Comparison of ENCODE assay signal across 8 mouse cellular contexts in genomic region chr3:38886890-38887355, GRCm38 (mm10). TPM values are rescaled to one million over a fixed set of nuclear protein-coding genes. Genes with fewer than 3 reads are reported as not detected.
DNase-seq lines count a peak whose midpoint lies in the region; ATAC-seq lines count a peak whose summit lies in the region.

Gene Fat4 (plus strand): TSS chr3:38886940.

- DNase-seq in embryo, embryonic 10 days (ENCODE audit: low spot score): peak; percentile 13
- DNase-seq in embryo, embryonic 10.5 days (ENCODE audit: low spot score): no peak
- DNase-seq in right cerebral cortex, postnatal 10 days (ENCODE audit: low spot score in 2 of 2): peak; percentile 55 to 58
- DNase-seq in right cerebral cortex, adult 18-20 months: no peak
- DNase-seq in limb, embryonic 11.5 days (ENCODE audit: low spot score): peak; percentile 48
- DNase-seq in right cerebral cortex, postnatal 25 days: peak; percentile 46
- no peak for DNase-seq in Muller cell, postnatal 12 days (ENCODE audit: inconsistent ontology term)

- peaks cover 16% of the 10 kb centered on the region; the same call in 1 of the 2 replicates for H3K36me3 ChIP-seq in heart, embryonic 15.5 days
- peaks cover 14% of the 10 kb centered on the region; the same call in 1 of the 2 replicates for H3K36me3 ChIP-seq in limb, embryonic 11.5 days (ENCODE audit: control insufficient read depth, insufficient read depth, low read length)

- H3K4me1 ChIP-seq in heart, embryonic 15.5 days (replicated peaks): peaks cover 35% of the 10 kb centered on the region
- H3K4me1 ChIP-seq in limb, embryonic 11.5 days (ENCODE audit: control insufficient read depth, insufficient read depth, low read length): peaks cover 9% of the 10 kb centered on the region; the same call in 1 of the 2 replicates

- H3K9me3 ChIP-seq in heart, embryonic 15.5 days (replicated peaks): no peaks in the 10 kb centered on the region
- H3K9me3 ChIP-seq in limb, embryonic 11.5 days (ENCODE audit: control insufficient read depth, low read length): no peaks in the 10 kb centered on the region

- H3K27me3 ChIP-seq in heart, embryonic 15.5 days: no peaks in the 10 kb centered on the region; the same call in 1 of the 2 replicates
- H3K27me3 ChIP-seq in limb, embryonic 11.5 days (ENCODE audit: control insufficient read depth, insufficient read depth, low read length): no peaks in the 10 kb centered on the region

- under 1% methylated on average over 29 of the region's 29 CpGs for WGBS in heart, embryonic 15.5 days
- WGBS in limb, embryonic 11.5 days: under 1% methylated on average over 29 of the region's 29 CpGs

- peak within 1 kb of the TSS; percentile 86 for H3K4me3 ChIP-seq in heart, embryonic 15.5 days
- H3K4me3 ChIP-seq in limb, embryonic 11.5 days (ENCODE audit: low read depth, low read length): peak within 1 kb of the TSS; percentile 86

- no peak for ATAC-seq in heart, embryonic 15.5 days (replicated peaks; ENCODE audit: insufficient number of reproducible peaks, insufficient read depth, low FRiP score, low read depth)
- ATAC-seq in limb, embryonic 11.5 days (ENCODE audit: insufficient number of reproducible peaks, low FRiP score, low TSS enrichment, low read depth): no peak

- H3K27ac ChIP-seq in heart, embryonic 15.5 days: peak within 1 kb of the TSS; percentile 94
- H3K27ac ChIP-seq in limb, embryonic 11.5 days (replicated peaks; ENCODE audit: low read depth, low read length): peak within 1 kb of the TSS; percentile 94

- peak within 1 kb of the TSS; percentile 89 for H3K4me2 ChIP-seq in heart, embryonic 15.5 days
- H3K4me2 ChIP-seq in limb, embryonic 11.5 days (ENCODE audit: low read depth, severe bottlenecking): peak within 1 kb of the TSS; percentile 95

- H3K9ac ChIP-seq in heart, embryonic 15.5 days: peak within 1 kb of the TSS; percentile 75
- H3K9ac ChIP-seq in limb, embryonic 11.5 days (ENCODE audit: low read length): peak within 1 kb of the TSS; percentile 90

RNA-seq across cellular contexts. Expression of gene Fat4, which starts in this region (rescaled TPM):
- polyA plus RNA-seq in heart, embryonic 15.5 days (2015; fragmentation: Nextera tagmentation; extraction: Ambion mirVana): 2.4 and 3.5 TPM in 2 replicates
- 10.7 and 12.5 TPM in 2 replicates for polyA plus RNA-seq in limb, embryonic 11.5 days (2014; fragmentation: Nextera tagmentation; extraction: Ambion mirVana)

Comparison
In these comparisons a context has a peak if more than half of its experiments do, and no peak if none do; other contexts are left out.
1. DNase-seq: peak in embryo, embryonic 10 days (single experiment), right cerebral cortex, postnatal 10 days (2 of 2), limb, embryonic 11.5 days (single experiment) and right cerebral cortex, postnatal 25 days (single experiment); none in embryo, embryonic 10.5 days (single experiment), right cerebral cortex, adult 18-20 months (single experiment) and Muller cell, postnatal 12 days (single experiment).